22 mouse cellular contexts compared by ENCODE assay signal in the genomic region with DNA sequence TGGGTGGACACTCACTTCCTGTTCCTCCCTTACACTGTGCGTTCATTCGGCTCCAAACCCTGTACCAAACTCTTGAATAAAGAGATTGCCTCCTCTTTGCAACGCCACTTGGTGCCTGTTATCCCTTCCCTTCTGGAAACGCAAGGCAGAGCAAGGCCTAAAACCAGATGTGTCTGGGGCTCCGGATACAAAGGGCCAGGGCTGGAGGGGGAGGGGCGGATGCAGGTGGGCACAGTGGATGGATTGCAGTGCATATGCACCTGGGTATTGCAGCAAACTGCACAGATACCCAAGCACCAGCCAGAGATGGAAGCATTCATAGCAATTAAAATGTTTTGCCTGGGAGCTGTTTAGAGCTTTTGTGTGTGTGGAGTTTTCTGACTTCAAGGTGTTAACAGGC.
DNase-seq lines count a peak whose midpoint lies in the region; ATAC-seq lines count a peak whose summit lies in the region.
"Had no signal": no experiment of that assay in that cellular context is flagged by ENCODE, and none has a peak within 500 bp of the region (broad histone marks: within the 10 kb centered on the region; RNA-seq: fewer than 3 reads in every experiment).

No protein-coding gene starts in this region.

- ATAC-seq in hindbrain, embryonic 16.5 days, result no peak
- no peak for ATAC-seq in neural tube, embryonic 13.5 days (ENCODE audit: low read depth)
- no peak for ATAC-seq in neural tube, embryonic 15.5 days (ENCODE audit: low FRiP score)
- peak; percentile 42 for ATAC-seq in limb, embryonic 11.5 days (ENCODE audit: insufficient number of reproducible peaks, low FRiP score, low TSS enrichment, low read depth)
- no peak for ATAC-seq in kidney, embryonic 16.5 days (ENCODE audit: low FRiP score, low TSS enrichment)
- ATAC-seq: inflammation-experienced regulatory T-cells, adult 6 months had no signal

- no peak overlapping the region for H3K4me3 ChIP-seq in hindbrain, embryonic 10.5 days
- no peak overlapping the region for H3K4me3 ChIP-seq in hindbrain, embryonic 16.5 days (ENCODE audit: low read length)
- no peak overlapping the region for H3K4me3 ChIP-seq in neural tube, embryonic 13.5 days
- no peak overlapping the region for H3K4me3 ChIP-seq in neural tube, embryonic 15.5 days (replicated peaks)
- no peak overlapping the region for H3K4me3 ChIP-seq in embryonic facial prominence, embryonic 10.5 days
- no peak overlapping the region for H3K4me3 ChIP-seq in limb, embryonic 11.5 days (ENCODE audit: low read depth, low read length)
- no peak overlapping the region for H3K4me3 ChIP-seq in kidney, embryonic 16.5 days (ENCODE audit: low read length)
- H3K4me3 ChIP-seq: embryonic facial prominence, embryonic 12.5 days; erythroblast, embryonic 14.5 days had no signal

- no peak for DNase-seq in hindbrain, embryonic 10.5 days (ENCODE audit: low spot score)
- DNase-seq in embryonic facial prominence, embryonic 10.5 days (ENCODE audit: low spot score), result peak; percentile 67
- DNase-seq in limb, embryonic 11.5 days (ENCODE audit: low spot score), result peak; percentile 85
- DNase-seq: cerebellum, adult 2 months; cerebellum, postnatal 36 days; gastrocnemius, postnatal 10 days; heart, adult 11 months; heart, postnatal 36 days; kidney, adult 2 months; kidney, postnatal 25 days; lung, adult 18-20 months; lung, postnatal 14 days; retina, postnatal 1 day; right cerebral cortex, postnatal 4 days had no signal

- H3K27ac ChIP-seq in hindbrain, embryonic 10.5 days, result peak overlapping the region; percentile 31; the same call in 1 of the 2 replicates
- H3K27ac ChIP-seq in hindbrain, embryonic 16.5 days (ENCODE audit: low read depth, low read length), result no peak overlapping the region
- peak overlapping the region; percentile 67; the same call in 1 of the 2 replicates for H3K27ac ChIP-seq in neural tube, embryonic 13.5 days (replicated peaks)
- no peak overlapping the region for H3K27ac ChIP-seq in neural tube, embryonic 15.5 days (replicated peaks)
- peak overlapping the region; percentile 83 for H3K27ac ChIP-seq in embryonic facial prominence, embryonic 10.5 days (replicated peaks)
- H3K27ac ChIP-seq in limb, embryonic 11.5 days (replicated peaks; ENCODE audit: low read depth, low read length), result peak overlapping the region; percentile 53; the same call in 1 of the 2 replicates
- no peak overlapping the region for H3K27ac ChIP-seq in kidney, embryonic 16.5 days (ENCODE audit: low read length)
- H3K27ac ChIP-seq: embryonic facial prominence, embryonic 12.5 days had no signal

- no peaks in the 10 kb centered on the region for H3K9me3 ChIP-seq in hindbrain, embryonic 10.5 days
- no peaks in the 10 kb centered on the region for H3K9me3 ChIP-seq in hindbrain, embryonic 16.5 days (ENCODE audit: control insufficient read depth, low read length)
- H3K9me3 ChIP-seq in neural tube, embryonic 13.5 days, result no peaks in the 10 kb centered on the region
- no peaks in the 10 kb centered on the region for H3K9me3 ChIP-seq in neural tube, embryonic 15.5 days (replicated peaks)
- H3K9me3 ChIP-seq in embryonic facial prominence, embryonic 10.5 days, result no peaks in the 10 kb centered on the region
- no peaks in the 10 kb centered on the region for H3K9me3 ChIP-seq in limb, embryonic 11.5 days (ENCODE audit: control insufficient read depth, low read length)
- no peaks in the 10 kb centered on the region for H3K9me3 ChIP-seq in kidney, embryonic 16.5 days (ENCODE audit: low read length)
- H3K9me3 ChIP-seq: embryonic facial prominence, embryonic 12.5 days had no signal

- H3K4me1 ChIP-seq in hindbrain, embryonic 10.5 days (replicated peaks), result peaks cover 55% of the 10 kb centered on the region
- H3K4me1 ChIP-seq in hindbrain, embryonic 16.5 days (ENCODE audit: control insufficient read depth, insufficient read depth, low read depth, low read length), result peaks cover 4% of the 10 kb centered on the region
- peaks cover 45% of the 10 kb centered on the region for H3K4me1 ChIP-seq in neural tube, embryonic 13.5 days (replicated peaks)
- H3K4me1 ChIP-seq in neural tube, embryonic 15.5 days, result peaks cover 31% of the 10 kb centered on the region
- H3K4me1 ChIP-seq in embryonic facial prominence, embryonic 10.5 days, result peaks cover 69% of the 10 kb centered on the region
- H3K4me1 ChIP-seq in limb, embryonic 11.5 days (ENCODE audit: control insufficient read depth, insufficient read depth, low read length), result peaks cover 43% of the 10 kb centered on the region
- peaks cover 9% of the 10 kb centered on the region; the same call in 1 of the 2 replicates for H3K4me1 ChIP-seq in kidney, embryonic 16.5 days (ENCODE audit: insufficient read depth, low read length)

- H3K36me3 ChIP-seq in hindbrain, embryonic 10.5 days, result no peaks in the 10 kb centered on the region
- H3K36me3 ChIP-seq in hindbrain, embryonic 16.5 days (ENCODE audit: control insufficient read depth, insufficient read depth, low read length), result no peaks in the 10 kb centered on the region
- H3K36me3 ChIP-seq in neural tube, embryonic 13.5 days, result no peaks in the 10 kb centered on the region
- no peaks in the 10 kb centered on the region for H3K36me3 ChIP-seq in neural tube, embryonic 15.5 days
- no peaks in the 10 kb centered on the region for H3K36me3 ChIP-seq in embryonic facial prominence, embryonic 10.5 days (replicated peaks)
- H3K36me3 ChIP-seq in limb, embryonic 11.5 days (ENCODE audit: control insufficient read depth, insufficient read depth, low read length), result no peaks in the 10 kb centered on the region
- no peaks in the 10 kb centered on the region for H3K36me3 ChIP-seq in kidney, embryonic 16.5 days (ENCODE audit: insufficient read depth, low read length)
- H3K36me3 ChIP-seq: embryonic facial prominence, embryonic 12.5 days had no signal

- H3K4me2 ChIP-seq in hindbrain, embryonic 16.5 days (ENCODE audit: low read length), result no peak overlapping the region
- H3K4me2 ChIP-seq in neural tube, embryonic 13.5 days, result no peak overlapping the region
- no peak overlapping the region for H3K4me2 ChIP-seq in neural tube, embryonic 15.5 days
- no peak overlapping the region; the same call in 1 of the 2 replicates for H3K4me2 ChIP-seq in limb, embryonic 11.5 days (ENCODE audit: low read depth, severe bottlenecking)
- H3K4me2 ChIP-seq in kidney, embryonic 16.5 days (replicated peaks; ENCODE audit: low read depth, low read length), result no peak overlapping the region
- H3K4me2 ChIP-seq: embryonic facial prominence, embryonic 12.5 days; liver, embryonic 11.5 days had no signal

- H3K27me3 ChIP-seq in hindbrain, embryonic 10.5 days (ENCODE audit: insufficient read depth, poor library complexity, severe bottlenecking), result peaks cover 24% of the 10 kb centered on the region
- no peaks in the 10 kb centered on the region for H3K27me3 ChIP-seq in hindbrain, embryonic 16.5 days (replicated peaks; ENCODE audit: control insufficient read depth, insufficient read depth, low read length)
- H3K27me3 ChIP-seq in neural tube, embryonic 13.5 days, result peaks cover 14% of the 10 kb centered on the region; the same call in 1 of the 2 replicates
- peaks cover 3% of the 10 kb centered on the region; the same call in 1 of the 2 replicates for H3K27me3 ChIP-seq in neural tube, embryonic 15.5 days (replicated peaks)
- peaks cover 23% of the 10 kb centered on the region for H3K27me3 ChIP-seq in embryonic facial prominence, embryonic 10.5 days (replicated peaks; ENCODE audit: low read depth, poor library complexity, severe bottlenecking)
- H3K27me3 ChIP-seq in limb, embryonic 11.5 days (ENCODE audit: control insufficient read depth, insufficient read depth, low read length), result no peaks in the 10 kb centered on the region
- H3K27me3 ChIP-seq in kidney, embryonic 16.5 days (ENCODE audit: insufficient read depth, low read length), result peaks cover 3% of the 10 kb centered on the region; the same call in 1 of the 2 replicates
- H3K27me3 ChIP-seq: embryonic facial prominence, embryonic 12.5 days had no signal

- H3K9ac ChIP-seq in hindbrain, embryonic 16.5 days (ENCODE audit: low read depth, low read length), result no peak overlapping the region
- H3K9ac ChIP-seq in neural tube, embryonic 13.5 days, result no peak overlapping the region
- no peak overlapping the region for H3K9ac ChIP-seq in neural tube, embryonic 15.5 days (replicated peaks)
- no peak overlapping the region; the same call in 1 of the 2 replicates for H3K9ac ChIP-seq in limb, embryonic 11.5 days (ENCODE audit: low read length)
- H3K9ac ChIP-seq in kidney, embryonic 16.5 days (replicated peaks; ENCODE audit: low read length), result no peak overlapping the region
- H3K9ac ChIP-seq: embryonic facial prominence, embryonic 12.5 days had no signal

- 55% methylated on average over 6 of the region's 6 CpGs for WGBS in hindbrain, embryonic 10.5 days
- WGBS in hindbrain, embryonic 16.5 days, result 57% methylated on average over 6 of the region's 6 CpGs
- WGBS in neural tube, embryonic 13.5 days, result 49% methylated on average over 6 of the region's 6 CpGs
- 36% methylated on average over 6 of the region's 6 CpGs for WGBS in neural tube, embryonic 15.5 days
- WGBS in embryonic facial prominence, embryonic 10.5 days, result 37% methylated on average over 6 of the region's 6 CpGs
- WGBS in limb, embryonic 11.5 days, result 24% methylated on average over 6 of the region's 6 CpGs
- 45% methylated on average over 6 of the region's 6 CpGs for WGBS in kidney, embryonic 16.5 days

Comparison
In these comparisons a context has a peak if more than half of its experiments do, and no peak if none do; other contexts are left out.
1. H3K27ac ChIP-seq: peak in hindbrain, embryonic 10.5 days (single experiment), neural tube, embryonic 13.5 days (single experiment), embryonic facial prominence, embryonic 10.5 days (single experiment) and limb, embryonic 11.5 days (single experiment); none in hindbrain, embryonic 16.5 days (single experiment), neural tube, embryonic 15.5 days (single experiment) and kidney, embryonic 16.5 days (single experiment).